Mouse (Mus musculus): Measurements from ENCODE around the gene Hrct1.

- TF ChIP-seq POLR2A (IDR thresholded peaks at IDR 0.05; ENCODE audit: low read depth, low read length) (no peak), CTCF (IDR thresholded peaks at IDR 0.05; ENCODE audit: extremely low read depth, insufficient read depth, insufficient read length, insufficient replicate concordance) (no peak)
These were observed 14.5 kb downstream of the Hrct1 start for GRCm38 (mm10) chr4:43741526-43741925.

All from spleen, adult 2 months (tissue).